Mouse (Mus musculus): ENCODE results near the gene Bnip1. TPM values are rescaled to one million over a fixed set of nuclear protein-coding genes. Genes with fewer than 3 reads are reported as not detected.
A peak's percentile ranks its signal among the peaks of the same experiment; 100 is the strongest.

Bnip1 gene
- polyA plus RNA-seq, 1 experiment = 16.6 TPM

- Histone ChIP-seq H3K27me3 (ENCODE audit: control insufficient read depth, insufficient read depth, low read length) (peaks cover 37% of the 10 kb centered on the region), H3K36me3 (ENCODE audit: control insufficient read depth, insufficient read depth, low read length) (no peaks in the 10 kb centered on the region), H3K4me1 (ENCODE audit: control insufficient read depth, insufficient read depth, insufficient read length) (peaks cover 2% of the 10 kb centered on the region; the same call in 1 of the 2 replicates), H3K4me3 (ENCODE audit: extremely low read depth, insufficient read depth, insufficient read length) (peak overlapping the region; percentile 20; the same call in 1 of the 2 replicates), H3K27ac (ENCODE audit: insufficient read depth, low read length) (no peak overlapping the region)
- no peak for DNase-seq (ENCODE audit: low read depth in 1 of 2, low spot score in 2 of 2)
- TF ChIP-seq CTCF (IDR thresholded peaks at IDR 0.05; ENCODE audit: extremely low read depth, insufficient read depth, insufficient read length, insufficient replicate concordance) = no peak
- no peak for TF ChIP-seq POLR2A (IDR thresholded peaks at IDR 0.05; ENCODE audit: low read depth, low read length)
- WGBS = 3% methylated on average over 86 of the region's 87 CpGs
Observed at GRCm38 (mm10) chr17:26838911-26839717, 58.2 kb downstream of the Bnip1 start.

GRCm38 (mm10) chr17:26839718-26840438, 59.0 kb downstream of the Bnip1 start:
- Histone ChIP-seq H3K27ac (ENCODE audit: insufficient read depth, low read length) (peak overlapping the region; percentile 31; the same call in 1 of the 2 replicates), H3K36me3 (ENCODE audit: control insufficient read depth, insufficient read depth, low read length) (no peaks in the 10 kb centered on the region), H3K4me1 (ENCODE audit: control insufficient read depth, insufficient read depth, insufficient read length) (peaks cover 4% of the 10 kb centered on the region), H3K27me3 (ENCODE audit: control insufficient read depth, insufficient read depth, low read length) (peaks cover 41% of the 10 kb centered on the region), H3K4me3 (ENCODE audit: extremely low read depth, insufficient read depth, insufficient read length) (peak overlapping the region; percentile 28; the same call in 1 of the 2 replicates)
- TF ChIP-seq CTCF (IDR thresholded peaks at IDR 0.05; ENCODE audit: extremely low read depth, insufficient read depth, insufficient read length, insufficient replicate concordance) (no peak), POLR2A (IDR thresholded peaks at IDR 0.05; ENCODE audit: low read depth, low read length) (no peak)
- 8% methylated on average over 26 of the region's 26 CpGs for WGBS
- no peak for DNase-seq (ENCODE audit: low read depth in 1 of 2, low spot score in 2 of 2)

GRCm38 (mm10) chr17:26840439-26840780, 59.5 kb downstream of the Bnip1 start:
- Histone ChIP-seq H3K4me1 (ENCODE audit: control insufficient read depth, insufficient read depth, insufficient read length) (peaks cover 4% of the 10 kb centered on the region), H3K4me3 (ENCODE audit: extremely low read depth, insufficient read depth, insufficient read length) (peak overlapping the region; percentile 28; the same call in 1 of the 2 replicates), H3K27me3 (ENCODE audit: control insufficient read depth, insufficient read depth, low read length) (peaks cover 40% of the 10 kb centered on the region), H3K27ac (ENCODE audit: insufficient read depth, low read length) (peak overlapping the region; percentile 48; the same call in 1 of the 2 replicates), H3K36me3 (ENCODE audit: control insufficient read depth, insufficient read depth, low read length) (no peaks in the 10 kb centered on the region)
- TF ChIP-seq POLR2A (IDR thresholded peaks at IDR 0.05; ENCODE audit: low read depth, low read length) = no peak
- DNase-seq (ENCODE audit: low read depth in 1 of 2, low spot score in 2 of 2) = no peak
- WGBS = 21% methylated on average over 9 of the region's 9 CpGs

- Histone ChIP-seq H3K27me3 (ENCODE audit: control insufficient read depth, insufficient read depth, low read length) (peaks cover 40% of the 10 kb centered on the region), H3K36me3 (ENCODE audit: control insufficient read depth, insufficient read depth, low read length) (no peaks in the 10 kb centered on the region), H3K4me3 (ENCODE audit: extremely low read depth, insufficient read depth, insufficient read length) (peak overlapping the region; percentile 38; the same call in 1 of the 2 replicates), H3K4me1 (ENCODE audit: control insufficient read depth, insufficient read depth, insufficient read length) (peaks cover 4% of the 10 kb centered on the region), H3K27ac (ENCODE audit: insufficient read depth, low read length) (peak overlapping the region; percentile 48; the same call in 1 of the 2 replicates)
- TF ChIP-seq CTCF (IDR thresholded peaks at IDR 0.05; ENCODE audit: extremely low read depth, insufficient read depth, insufficient read length, insufficient replicate concordance) (no peak), POLR2A (IDR thresholded peaks at IDR 0.05; ENCODE audit: low read depth, low read length) (no peak)
- no peak for DNase-seq (ENCODE audit: low read depth in 1 of 2, low spot score in 2 of 2)
- WGBS = 12% methylated on average over 48 of the region's 48 CpGs
Observed at GRCm38 (mm10) chr17:26840922-26841731, 60.3 kb downstream of the Bnip1 start.

GRCm38 (mm10) chr17:26841981-26842380, 61.1 kb downstream of the Bnip1 start:
- Histone ChIP-seq H3K27ac (ENCODE audit: insufficient read depth, low read length) (peak overlapping the region; percentile 15; the same call in 1 of the 2 replicates), H3K4me3 (ENCODE audit: extremely low read depth, insufficient read depth, insufficient read length) (peak overlapping the region; percentile 11; the same call in 1 of the 2 replicates), H3K36me3 (ENCODE audit: control insufficient read depth, insufficient read depth, low read length) (no peaks in the 10 kb centered on the region), H3K27me3 (ENCODE audit: control insufficient read depth, insufficient read depth, low read length) (peaks cover 42% of the 10 kb centered on the region), H3K4me1 (ENCODE audit: control insufficient read depth, insufficient read depth, insufficient read length) (peaks cover 4% of the 10 kb centered on the region)
- no peak for TF ChIP-seq CTCF (IDR thresholded peaks at IDR 0.05; ENCODE audit: extremely low read depth, insufficient read depth, insufficient read length, insufficient replicate concordance)
- TF ChIP-seq POLR2A (IDR thresholded peaks at IDR 0.05; ENCODE audit: low read depth, low read length) = no peak
- DNase-seq (ENCODE audit: low read depth in 1 of 2, low spot score in 2 of 2) = no peak
- 12% methylated on average over 5 of the region's 5 CpGs for WGBS

Other genes with a start within 250 kb of the Bnip1 start
- 39.2 and 47.4 TPM in 2 replicates for gene Ergic1, start 219.6 kb upstream of the Bnip1 start, polyA plus RNA-seq (2012; rRNA removed)
- gene Dusp1, start 218.9 kb upstream of the Bnip1 start, polyA plus RNA-seq (2012; rRNA removed) = 44.3 and 55.8 TPM in 2 replicates
- 150 and 192 TPM in 2 replicates for gene Atp6v0e, start 117.8 kb upstream of the Bnip1 start, polyA plus RNA-seq (2012; rRNA removed)
- gene Crebrf, start 65.4 kb upstream of the Bnip1 start, polyA plus RNA-seq (2012; rRNA removed) = 4.5 and 5.4 TPM in 2 replicates
- gene Nkx2-5, start 63.9 kb downstream of the Bnip1 start, polyA plus RNA-seq (2012; rRNA removed) = 19.8 and 34.6 TPM in 2 replicates
- 6.8 and 7.6 TPM in 2 replicates for gene Kifc5b, start 136.0 kb downstream of the Bnip1 start, polyA plus RNA-seq (2012; rRNA removed)
- 103 and 131 TPM in 2 replicates for gene Phf1, start 152.0 kb downstream of the Bnip1 start, polyA plus RNA-seq (2012; rRNA removed)
- 87.9 and 131 TPM in 2 replicates for gene Cuta, start 158.5 kb downstream of the Bnip1 start, polyA plus RNA-seq (2012; rRNA removed)
- 7.3 and 9.6 TPM in 2 replicates for gene Syngap1, start 160.2 kb downstream of the Bnip1 start, polyA plus RNA-seq (2012; rRNA removed)
- 13.7 and 25.0 TPM in 2 replicates for gene Zbtb9, start 192.1 kb downstream of the Bnip1 start, polyA plus RNA-seq (2012; rRNA removed)
- 50.3 and 67.8 TPM in 2 replicates for gene Bak1, start 247.9 kb downstream of the Bnip1 start, polyA plus RNA-seq (2012; rRNA removed)

Data from spleen, adult 2 months (tissue).